8 mouse cellular contexts compared by ENCODE assay signal in the genomic region with DNA sequence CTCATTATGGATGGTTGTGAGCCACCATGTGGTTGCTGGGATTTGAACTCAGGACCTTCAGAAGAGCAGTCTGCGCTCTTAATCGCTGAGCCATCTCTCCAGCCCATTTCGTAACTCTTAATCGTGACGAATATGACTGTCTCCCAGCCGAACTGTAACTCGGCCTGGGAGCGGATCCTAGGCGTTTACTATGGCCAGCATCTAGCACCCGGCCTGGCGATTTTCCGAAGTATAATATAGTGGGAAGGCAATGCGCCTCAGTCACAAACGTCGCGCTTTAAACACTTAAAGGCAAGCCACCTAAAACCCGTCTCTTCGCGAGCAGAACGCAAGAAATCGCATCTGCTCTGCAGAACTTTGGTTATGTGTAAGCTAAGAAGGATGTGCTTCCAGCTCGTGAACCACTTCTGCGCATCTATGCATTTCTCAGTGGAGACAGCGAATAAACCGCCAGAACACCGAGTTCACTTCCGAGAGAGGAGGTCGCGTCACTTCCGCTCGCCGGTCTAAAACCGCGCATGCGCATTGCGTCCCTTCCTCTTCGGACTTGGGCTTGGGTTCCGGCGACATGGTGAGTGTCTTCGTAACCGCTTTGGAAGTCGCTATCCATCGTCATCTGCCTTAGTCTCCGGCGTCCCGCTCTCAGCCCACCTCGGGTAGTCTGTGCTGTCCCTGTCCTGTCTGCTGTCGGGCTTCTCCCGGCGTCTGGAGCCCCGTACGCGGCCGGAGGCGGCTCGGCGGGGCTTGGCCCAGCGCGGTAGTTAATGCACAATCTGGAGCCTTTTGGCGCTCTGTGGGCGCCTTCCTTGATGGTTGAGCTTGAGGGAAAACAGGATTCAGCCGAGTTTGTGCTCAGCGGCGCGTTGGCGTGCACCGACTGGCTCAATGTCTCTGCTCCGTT. TPM values are rescaled to one million over a fixed set of nuclear protein-coding genes. Genes with fewer than 3 reads are reported as not detected.
DNase-seq lines count a peak whose midpoint lies in the region; ATAC-seq lines count a peak whose summit lies in the region.

Gene Rpl37a, plus strand, starts transcription at position 538 of the 901 bp plus-strand sequence.

- H3K27ac ChIP-seq in intestine, embryonic 14.5 days (ENCODE audit: low read depth): peak within 1 kb of the TSS; percentile 89

- no peaks in the 10 kb centered on the region for H3K9me3 ChIP-seq in intestine, embryonic 14.5 days (ENCODE audit: control insufficient read depth, low read length)

- peak within 1 kb of the TSS; percentile 90 for H3K9ac ChIP-seq in intestine, embryonic 14.5 days (ENCODE audit: low read length)

- H3K4me2 ChIP-seq in intestine, embryonic 14.5 days (ENCODE audit: low read length): peak within 1 kb of the TSS; percentile 80

- peak within 1 kb of the TSS; percentile 66 for H3K4me3 ChIP-seq in intestine, embryonic 14.5 days (ENCODE audit: low read depth, low read length)

- 3% methylated on average over 68 of the region's 68 CpGs for WGBS in intestine, embryonic 14.5 days

- peak; percentile 92 for ATAC-seq in intestine, embryonic 14.5 days (replicated peaks; ENCODE audit: low FRiP score, low TSS enrichment, low read depth)

- H3K4me1 ChIP-seq in intestine, embryonic 14.5 days (replicated peaks; ENCODE audit: control insufficient read depth, insufficient read depth, low read length): peaks cover 9% of the 10 kb centered on the region

- DNase-seq in adrenal gland, adult (ENCODE audit: inconsistent age in 2 of 2, low spot score in 1 of 2): peak; percentile 96 to 99
- DNase-seq in embryo, embryonic 10.5 days (ENCODE audit: low spot score): peak; percentile 98
- DNase-seq in gastrocnemius, postnatal 25 days: peak; percentile 89
- DNase-seq in intestine, embryonic 14.5 days (ENCODE audit: low spot score): peak; percentile 97
- DNase-seq in left cerebral cortex, postnatal 14 days (ENCODE audit: low spot score in 2 of 2): peak; percentile 96 to 98
- DNase-seq in mesoderm, embryonic 11.5 days (ENCODE audit: low read depth, low spot score): peak; percentile 97
- DNase-seq in right cerebral cortex, postnatal 36 days (ENCODE audit: low spot score in 2 of 2): peak; percentile 96
- peak; percentile 93 for DNase-seq in yolk sac, embryonic 10.5 days (ENCODE audit: low spot score)

- intact Hi-C loops in left cerebral cortex, postnatal 14 days (cut with DNase I): loop anchor here (5.0 to 10.0 kb wide), 2 partner anchors 114 to 404 kb away; partner anchors contain the start of genes Igfbp2 and Xrcc5

- no peaks in the 10 kb centered on the region for H3K27me3 ChIP-seq in intestine, embryonic 14.5 days (replicated peaks; ENCODE audit: control insufficient read depth, insufficient read depth, low read length)

- H3K36me3 ChIP-seq in intestine, embryonic 14.5 days (ENCODE audit: control insufficient read depth, insufficient read depth, low read length): peaks cover 38% of the 10 kb centered on the region

RNA-seq across cellular contexts. Expression of gene Rpl37a, which starts in this region (rescaled TPM):
- 100 to 1,000 TPM; 500 to 526 TPM for total RNA-seq in gastrocnemius, postnatal 25 days (2021)
- 2,411 and 2,681 TPM in 2 replicates for polyA plus RNA-seq in intestine, embryonic 14.5 days (2014; fragmentation: Nextera tagmentation; extraction: Ambion mirVana)
- 100 to 1,000 TPM; 499 to 507 TPM for total RNA-seq in left cerebral cortex, postnatal 14 days (2021)

Comparison
In these comparisons a context has a peak if more than half of its experiments do, and no peak if none do; other contexts are left out.
1. Peak in every context shown above with its lines: DNase-seq, ATAC-seq, H3K4me3 ChIP-seq and H3K27ac ChIP-seq.